Mouse (Mus musculus): ENCODE results near the gene Sept5. TPM values are rescaled to one million over a fixed set of nuclear protein-coding genes. Genes with fewer than 3 reads are reported as not detected.

Sept5 gene
- 1.7 TPM in 2 replicates for polyA plus RNA-seq (2015; fragmentation: Nextera tagmentation; extraction: Ambion mirVana)

DNA sequence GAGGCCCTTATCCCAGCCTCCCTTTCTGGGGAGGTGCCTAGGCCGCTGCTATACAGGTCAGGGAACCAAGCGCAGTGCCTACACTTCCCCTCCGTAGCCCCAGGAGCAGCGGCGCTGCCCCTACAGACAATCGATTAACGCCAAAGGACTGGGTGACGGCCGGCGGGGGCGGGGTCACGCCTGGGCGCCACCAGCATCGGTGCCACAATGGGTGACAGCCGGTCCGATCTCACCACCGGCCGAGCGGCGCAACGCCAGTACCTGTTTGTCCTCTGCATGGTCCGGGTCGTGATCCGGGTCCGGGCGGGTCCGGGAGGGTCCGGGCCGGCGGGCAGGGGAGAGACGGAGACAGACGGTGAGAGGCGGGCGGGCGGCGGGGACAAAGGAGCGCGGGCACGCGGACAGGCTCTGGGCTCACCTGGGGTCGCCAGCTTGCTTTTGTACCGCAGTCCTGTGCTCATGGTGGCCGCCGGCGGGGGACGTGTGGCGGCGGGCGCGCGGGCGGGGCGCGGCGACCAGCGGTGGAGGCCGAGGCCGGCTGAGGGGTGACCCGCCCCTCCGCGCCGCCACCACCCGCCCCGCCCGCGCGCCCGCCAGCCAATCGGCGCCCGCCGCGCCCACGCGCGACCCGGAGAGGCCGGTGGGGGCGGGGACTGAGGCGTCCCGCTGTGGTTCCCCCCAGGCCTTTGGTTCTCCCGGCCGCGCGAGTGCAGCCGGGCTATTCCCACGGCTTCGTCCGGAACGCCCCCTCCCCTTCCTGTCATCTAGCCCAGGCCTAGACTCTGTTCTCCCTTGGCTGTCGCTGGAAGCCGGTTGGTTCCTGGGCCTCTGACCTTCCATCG, at the start of gene Sept5:
Gene Sept5 (minus strand): TSS at position 565 of the 842 bp plus-strand sequence.
- DNase-seq (ENCODE audit: low spot score): no peak

DNA sequence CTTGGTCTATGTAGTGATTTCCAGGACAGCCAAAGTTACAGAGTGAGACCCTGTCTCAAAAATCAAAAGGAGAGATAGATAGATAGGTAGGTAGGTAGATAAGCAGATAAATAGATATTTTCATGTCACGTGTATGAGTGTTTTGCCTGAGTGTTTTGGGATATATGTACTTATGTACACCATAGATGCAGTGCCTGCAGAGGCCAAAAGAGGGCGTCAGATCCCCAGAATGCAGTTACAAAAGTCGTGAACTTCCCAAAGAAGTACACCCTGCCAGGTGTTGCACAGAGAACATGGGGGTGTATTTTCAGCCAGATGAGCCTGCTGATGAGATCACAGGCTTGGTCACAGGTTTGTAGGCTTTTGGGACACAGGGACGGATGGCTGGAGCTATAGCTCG, 49.4 kb upstream of the Sept5 start:
- peak; percentile 23 for DNase-seq (ENCODE audit: low spot score)

DNA sequence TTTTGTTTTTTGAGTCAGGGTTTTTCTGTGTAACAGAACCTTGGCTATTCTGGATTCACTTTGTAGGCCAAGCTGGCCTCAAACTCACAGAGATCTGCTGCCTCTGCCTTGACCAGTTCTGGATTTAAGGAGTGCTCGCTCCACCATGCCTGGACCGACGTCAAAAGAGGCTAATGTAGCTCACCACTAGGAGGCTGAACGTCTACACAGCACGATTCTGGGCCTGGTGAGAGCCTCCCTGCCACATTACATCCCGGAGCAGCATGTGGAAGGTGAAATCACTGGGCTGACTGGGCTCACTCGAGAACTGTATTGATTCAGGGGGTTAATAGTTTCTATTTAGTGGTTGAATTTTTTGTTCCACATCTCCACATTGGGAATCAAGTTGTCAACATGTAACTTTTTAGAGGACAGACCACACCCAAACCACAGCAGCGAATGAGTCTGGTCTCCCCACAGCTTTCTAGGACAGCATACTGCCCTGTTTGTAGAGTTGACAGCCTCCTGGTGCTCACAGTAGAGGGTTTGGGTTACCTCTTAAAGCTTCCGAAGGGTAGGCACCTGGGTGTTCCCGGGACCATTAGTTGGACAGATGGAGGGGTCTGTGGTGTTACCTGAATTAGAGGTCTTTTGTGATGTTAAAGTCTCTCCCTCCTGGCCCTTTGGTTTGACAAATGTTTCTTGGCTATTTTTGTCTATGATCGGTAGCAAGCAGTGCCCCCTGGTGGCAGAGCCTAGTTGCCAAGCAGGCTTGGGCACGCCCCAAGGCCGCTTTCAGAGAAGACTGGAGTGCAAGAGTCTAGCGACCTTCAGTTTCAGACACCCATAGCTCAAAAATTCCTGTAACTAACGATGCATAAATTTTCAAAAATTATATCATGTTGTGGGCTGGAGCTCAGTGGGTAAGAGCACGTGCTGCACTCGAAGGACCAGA, 48.3 kb upstream of the Sept5 start:
- DNase-seq (ENCODE audit: low spot score): peak; percentile 72

DNA sequence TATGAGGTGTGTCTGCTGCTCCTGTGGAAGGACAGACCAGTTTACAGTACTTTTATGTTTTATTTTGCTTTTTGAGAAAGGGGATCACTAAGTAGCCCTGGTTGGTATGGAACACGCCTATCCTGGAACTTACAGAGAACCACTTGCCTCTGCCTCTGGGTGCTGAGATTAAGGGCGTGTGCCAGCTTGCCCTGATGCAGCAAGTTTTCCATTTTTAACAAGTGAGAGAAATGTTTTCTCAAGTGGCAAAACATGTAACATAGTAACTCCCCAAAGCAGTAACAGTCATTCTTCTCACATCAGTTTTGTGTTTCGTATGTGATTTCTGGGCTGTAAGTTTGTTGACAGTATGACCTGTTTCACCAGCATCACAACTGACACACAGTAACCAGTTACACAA, 43.3 kb upstream of the Sept5 start:
- DNase-seq (ENCODE audit: low spot score): no peak

DNA sequence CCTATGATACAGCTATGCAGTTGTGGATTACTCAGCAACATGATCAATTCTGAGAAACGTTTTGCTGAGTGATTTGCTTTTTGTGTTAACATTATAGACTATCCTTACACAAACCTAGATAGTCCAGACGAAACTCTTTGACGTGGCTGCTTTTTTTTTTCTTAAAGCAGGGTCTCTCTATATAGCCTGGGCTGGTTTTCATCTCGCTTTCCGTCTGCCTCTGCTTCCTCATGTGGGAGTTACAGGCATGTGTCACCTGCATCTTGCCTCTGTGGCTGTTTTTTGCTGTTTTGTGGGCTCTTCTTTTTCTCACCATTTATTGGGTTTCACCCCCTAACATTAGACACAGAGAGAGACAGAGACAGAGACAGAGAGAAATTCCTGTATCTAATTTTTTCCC, 42.3 kb upstream of the Sept5 start:
- no peak for DNase-seq (ENCODE audit: low spot score)

DNA sequence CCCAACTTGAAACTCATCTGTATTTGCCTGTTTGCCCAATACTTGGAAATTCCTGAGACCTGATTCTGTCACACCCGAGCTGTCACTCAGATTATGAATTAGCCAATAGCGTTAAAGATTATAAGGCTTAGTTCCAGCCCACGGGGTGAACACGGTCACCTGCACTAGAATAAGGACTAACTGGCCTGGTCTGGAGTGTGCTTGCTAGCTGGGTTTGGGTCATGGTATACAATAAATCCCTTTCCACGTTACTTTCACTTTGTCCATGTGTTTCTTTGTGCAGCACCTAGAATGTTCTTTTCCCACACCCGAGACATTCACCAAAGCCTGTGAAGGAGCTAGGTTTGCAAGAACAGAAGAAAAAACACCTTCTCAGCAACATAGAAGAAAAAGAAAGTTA, 40.2 kb upstream of the Sept5 start:
- DNase-seq (ENCODE audit: low spot score): no peak

DNA sequence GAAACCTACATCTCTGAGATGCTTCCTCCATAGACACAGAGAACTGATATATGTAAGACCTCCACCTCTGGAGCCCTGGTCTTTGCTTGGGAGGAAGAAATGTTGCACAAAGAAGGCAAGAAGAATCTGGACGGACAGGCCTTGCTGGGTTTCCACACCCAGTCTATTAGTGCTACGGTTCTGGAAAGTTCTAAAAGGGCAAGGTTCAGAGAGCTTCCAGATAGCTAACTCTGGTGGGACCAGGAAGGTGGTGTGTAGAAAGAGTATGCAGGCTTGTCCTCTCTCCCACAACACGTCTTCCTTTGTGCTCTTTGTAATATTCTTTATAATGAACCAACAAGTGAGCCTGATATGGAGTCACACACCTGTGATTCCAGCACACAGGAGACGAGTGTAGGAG, 28.8 kb upstream of the Sept5 start:
- no peak for DNase-seq (ENCODE audit: low spot score)

DNA sequence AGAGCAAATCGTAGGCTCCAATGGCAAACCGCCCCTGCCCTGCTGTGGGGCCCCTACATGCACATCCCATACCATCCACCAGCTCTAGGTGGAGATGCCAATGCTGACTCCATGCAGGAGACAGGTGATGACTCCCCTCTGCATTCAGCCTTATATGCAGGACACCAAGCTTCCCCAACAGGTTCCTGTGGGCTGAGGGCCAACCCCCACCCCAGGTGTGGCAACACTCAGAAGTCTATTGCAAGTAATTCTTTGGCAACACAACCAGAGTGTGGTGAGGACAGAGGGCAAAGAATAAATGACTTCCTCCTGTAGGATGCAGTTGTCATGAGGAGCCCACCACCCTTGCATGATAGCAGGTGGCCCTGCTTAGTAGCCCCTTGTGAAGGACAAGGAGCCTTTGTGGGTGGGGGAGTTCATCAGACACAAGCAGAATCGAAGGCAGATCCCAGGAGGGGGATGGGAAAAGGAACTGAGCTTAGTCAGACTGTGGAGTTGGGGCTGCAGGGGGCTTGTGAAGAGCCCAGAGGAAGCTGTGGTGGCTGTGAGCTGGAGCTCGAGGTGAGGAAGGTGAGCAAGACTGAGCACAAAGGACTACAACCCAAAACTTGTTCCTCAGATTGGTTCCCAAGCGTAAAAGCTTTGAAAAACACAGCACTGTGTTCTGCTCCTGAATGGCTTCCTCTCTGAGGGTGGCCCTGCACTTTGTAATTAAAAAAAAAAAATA, 25.8 kb upstream of the Sept5 start:
- no peak for DNase-seq (ENCODE audit: low spot score)

DNA sequence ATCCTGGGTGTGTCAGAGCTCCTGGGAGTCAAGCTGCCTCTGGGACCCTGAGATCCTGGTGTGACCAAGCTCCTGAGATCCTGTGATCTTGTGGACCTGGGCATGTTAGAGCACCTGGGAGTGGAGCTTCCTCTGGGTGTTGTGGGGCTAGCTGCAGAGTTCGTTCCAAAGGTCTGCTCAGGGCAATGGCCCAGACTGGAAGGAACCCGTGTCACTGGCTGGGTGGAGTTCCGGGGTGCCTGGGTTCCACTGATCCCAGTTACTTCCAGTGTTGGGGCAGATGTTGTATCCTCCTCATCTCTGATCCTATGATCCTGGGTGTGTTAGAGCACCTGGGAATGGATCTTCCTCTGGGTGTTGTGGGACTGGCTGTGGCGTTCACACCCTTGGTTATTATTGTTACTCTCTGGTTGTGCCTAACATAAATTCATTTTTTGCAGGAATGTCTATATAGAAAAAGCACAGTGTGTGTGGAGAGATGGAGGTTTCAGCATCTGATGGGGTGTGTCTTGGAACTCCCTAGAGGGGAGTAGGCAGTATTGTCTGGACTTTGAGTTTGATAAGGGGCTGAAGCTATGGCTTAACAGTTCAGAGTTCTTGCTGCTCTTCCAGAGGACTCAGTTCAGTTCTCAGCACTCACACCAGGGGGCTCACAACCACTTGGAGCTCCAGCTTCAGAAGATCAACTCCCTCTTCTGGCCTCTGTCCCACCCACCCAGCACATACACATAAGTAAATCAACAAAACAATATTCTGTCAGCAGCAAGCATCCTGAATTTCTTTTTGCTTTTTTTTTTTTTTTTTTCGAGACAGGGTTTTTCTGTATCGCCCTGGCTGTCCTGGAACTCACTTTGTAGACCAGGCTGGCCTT, 23.8 kb upstream of the Sept5 start:
- no peak for DNase-seq (ENCODE audit: low spot score)

DNA sequence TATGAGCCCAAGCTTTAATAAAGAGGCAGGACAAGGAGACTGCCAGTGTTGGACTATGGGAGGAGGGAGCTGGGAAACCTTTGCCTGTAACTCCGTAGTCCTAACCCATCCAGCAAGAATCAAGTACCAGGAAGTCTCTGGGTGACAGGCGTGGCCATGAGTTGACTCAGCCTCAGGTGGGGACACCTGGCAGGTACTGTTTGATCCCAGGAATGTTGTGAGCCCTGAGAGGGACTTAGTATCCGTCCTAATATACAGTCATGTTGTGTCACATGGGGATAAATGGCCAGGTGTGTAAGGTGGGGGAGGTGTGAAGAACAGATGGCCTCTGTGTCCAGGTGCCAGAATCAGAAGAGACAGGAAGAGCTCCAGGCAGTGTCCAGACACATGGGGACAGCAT, 19.4 kb upstream of the Sept5 start:
- no peak for DNase-seq (ENCODE audit: low spot score)

DNA sequence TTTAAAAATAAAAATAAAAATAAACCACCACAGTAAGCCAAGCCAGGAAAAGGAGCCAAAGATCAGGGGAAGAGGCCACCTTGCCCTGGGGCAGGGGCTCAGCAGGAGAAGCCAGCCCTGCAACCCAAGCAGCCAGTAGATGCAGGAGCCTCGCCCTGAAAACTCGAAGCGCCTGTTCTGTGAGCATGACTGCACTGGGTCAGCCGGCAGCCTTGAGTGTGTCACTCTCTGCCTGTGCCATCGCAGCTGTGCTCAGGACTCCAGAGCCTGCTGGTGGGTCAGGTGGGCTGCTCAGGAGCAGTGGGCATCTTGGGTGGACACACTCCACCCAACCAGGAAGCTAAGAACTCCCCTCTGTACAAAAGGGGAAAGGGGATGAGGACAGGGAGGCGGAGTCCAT, 15.6 kb upstream of the Sept5 start:
- no peak for DNase-seq (ENCODE audit: low spot score)

DNA sequence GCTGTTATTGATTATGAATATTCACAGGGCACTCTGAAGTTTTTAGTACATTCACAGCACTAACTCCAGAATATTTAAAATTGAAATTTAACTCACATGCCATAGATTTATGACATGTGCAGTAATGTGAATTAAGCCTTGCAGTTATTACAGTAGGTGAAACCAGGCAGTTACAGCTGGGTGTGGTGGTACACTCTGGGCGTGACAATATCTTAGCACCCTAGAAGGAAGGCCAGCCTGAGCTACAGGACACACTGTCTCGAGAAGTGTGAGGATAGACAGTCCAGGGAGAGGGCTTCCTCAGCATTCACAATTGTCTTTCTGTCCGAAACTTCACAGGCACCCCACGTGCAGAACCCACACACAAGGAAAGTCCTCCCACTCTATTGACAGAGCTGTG, 14.7 kb upstream of the Sept5 start:
- no peak for DNase-seq (ENCODE audit: low spot score)

DNA sequence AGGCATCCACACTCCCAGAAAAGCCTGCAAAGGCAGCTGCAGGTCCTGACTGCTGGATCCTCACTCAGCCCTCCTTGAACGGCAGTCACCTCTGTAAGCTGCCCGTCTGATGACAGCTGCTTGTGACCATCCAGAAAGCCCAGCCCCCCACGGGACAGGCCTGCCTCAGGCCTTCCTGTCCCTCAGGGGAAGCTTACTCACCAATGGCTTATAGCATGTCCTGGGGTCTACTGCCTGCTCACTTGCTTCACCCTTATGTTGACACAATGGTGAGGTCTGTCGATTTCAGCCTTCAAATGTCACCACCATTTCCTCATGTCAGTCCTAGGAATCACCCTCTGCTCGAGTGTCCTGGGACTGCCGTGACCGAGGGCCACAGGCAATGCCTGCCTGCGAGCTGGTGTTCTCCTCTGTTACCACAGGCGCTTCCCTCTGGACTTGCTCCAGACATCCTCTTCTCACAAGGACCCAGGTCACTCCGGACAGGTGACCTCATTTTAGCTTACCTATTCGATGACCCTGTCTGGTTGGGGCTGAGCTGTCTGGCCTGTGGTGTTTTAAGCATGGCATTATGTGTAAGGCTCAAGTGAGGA, 13.7 kb upstream of the Sept5 start:
- no peak for DNase-seq (ENCODE audit: low spot score)

DNA sequence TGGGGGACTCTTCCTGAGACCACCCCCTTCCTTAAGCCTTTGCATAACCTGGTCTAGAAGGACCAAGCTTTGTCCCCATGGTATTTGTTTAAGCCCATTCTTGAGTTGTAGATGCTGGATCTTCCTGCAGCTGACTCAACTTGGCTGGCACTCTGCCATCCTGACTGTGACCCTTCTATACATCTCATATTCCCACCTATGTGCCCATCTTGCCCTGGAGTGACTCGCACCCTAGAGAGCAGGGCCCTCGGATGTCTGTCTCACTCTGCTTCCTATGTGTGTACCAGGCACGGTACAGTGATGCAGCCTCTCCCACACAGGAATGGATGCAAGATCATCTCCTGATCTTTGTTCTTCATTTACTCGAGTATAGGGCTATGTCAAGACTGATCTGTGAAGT, 13.1 kb upstream of the Sept5 start:
- DNase-seq (ENCODE audit: low spot score): no peak

DNA sequence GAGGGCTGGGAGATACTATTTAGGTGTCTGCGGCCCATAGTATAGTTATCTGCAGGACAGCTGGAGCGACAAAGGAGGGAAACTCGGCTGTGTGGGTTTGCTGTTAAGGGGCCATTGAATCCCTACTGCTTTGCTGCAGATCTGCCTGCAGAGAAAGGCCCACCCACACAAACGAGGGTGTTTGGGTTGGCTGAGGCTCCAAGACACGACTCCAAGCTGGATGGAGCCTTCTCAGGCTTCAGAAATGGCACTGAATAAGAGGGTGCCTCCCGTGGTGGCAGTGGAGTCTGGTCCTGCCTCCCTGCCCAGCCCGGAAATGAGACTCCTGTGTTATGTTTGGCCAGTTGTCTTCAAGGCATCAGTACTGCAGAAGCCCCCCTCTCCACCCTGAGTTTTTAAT, 12.5 kb upstream of the Sept5 start:
- no peak for DNase-seq (ENCODE audit: low spot score)

DNA sequence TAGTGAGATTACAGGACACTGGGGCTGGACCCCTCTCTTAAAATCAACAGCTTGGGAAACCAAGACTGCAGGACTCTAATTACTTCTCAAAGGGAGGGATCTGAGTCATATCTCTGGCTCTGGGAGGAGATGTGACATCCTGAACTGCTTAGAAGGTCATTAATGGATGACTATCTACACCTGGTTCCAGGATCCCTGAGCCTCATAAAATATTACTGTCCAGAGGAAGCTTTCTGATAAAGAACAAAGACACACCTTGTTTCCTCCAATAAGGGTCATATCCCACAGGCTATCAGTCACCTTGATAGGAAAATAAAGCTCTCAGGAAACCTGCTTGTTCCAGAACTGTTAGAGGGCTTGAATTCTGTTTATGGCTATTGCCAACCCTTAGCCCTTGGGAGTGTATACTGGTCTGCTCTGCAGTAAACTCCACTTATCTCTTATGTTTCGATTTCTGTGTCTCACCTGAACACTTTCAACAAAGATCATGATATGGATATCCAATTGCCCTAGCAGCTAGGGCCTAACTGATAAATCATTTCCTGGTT, 9.7 kb upstream of the Sept5 start:
- DNase-seq (ENCODE audit: low spot score): no peak

DNA sequence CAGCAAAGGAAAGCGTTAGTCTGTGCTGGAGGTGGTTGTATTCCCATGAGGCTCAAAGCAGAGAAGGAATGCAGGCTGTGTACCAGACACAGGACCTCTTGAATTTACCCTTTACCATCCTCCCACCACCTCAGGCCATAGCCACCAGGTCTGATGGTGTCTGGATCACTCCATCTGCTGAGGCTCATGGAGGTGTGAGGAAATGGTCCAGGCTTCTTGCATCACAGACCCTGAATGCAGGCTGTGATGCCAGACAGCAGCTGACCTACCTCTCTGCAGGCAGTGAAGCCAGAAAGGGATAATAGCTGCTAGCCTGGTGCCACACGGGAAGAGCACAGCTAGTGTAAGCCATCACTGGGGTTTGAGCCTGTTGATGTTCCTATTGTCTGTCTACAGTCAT, 8.6 kb upstream of the Sept5 start:
- DNase-seq (ENCODE audit: low spot score): no peak

DNA sequence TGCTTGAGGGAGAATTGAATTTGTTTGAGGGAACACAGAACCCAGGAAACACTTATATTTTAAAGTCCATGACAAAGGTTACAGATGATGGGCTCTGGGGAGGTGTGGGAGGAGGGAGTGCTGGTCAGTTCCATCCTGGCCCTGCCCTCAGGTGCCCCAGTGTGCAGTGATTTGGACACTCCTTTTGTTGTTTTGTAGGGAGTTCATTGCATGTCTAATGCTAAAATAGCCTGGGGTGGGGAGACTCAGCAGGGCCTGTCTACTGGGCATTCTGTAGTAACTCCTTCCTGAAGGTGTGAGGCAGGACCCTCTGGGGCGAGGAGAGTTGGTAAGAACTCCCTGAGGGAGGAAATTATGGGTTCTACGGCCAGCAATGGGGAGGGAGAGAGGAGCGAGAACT, 7.0 kb upstream of the Sept5 start:
- no peak for DNase-seq (ENCODE audit: low spot score)

DNA sequence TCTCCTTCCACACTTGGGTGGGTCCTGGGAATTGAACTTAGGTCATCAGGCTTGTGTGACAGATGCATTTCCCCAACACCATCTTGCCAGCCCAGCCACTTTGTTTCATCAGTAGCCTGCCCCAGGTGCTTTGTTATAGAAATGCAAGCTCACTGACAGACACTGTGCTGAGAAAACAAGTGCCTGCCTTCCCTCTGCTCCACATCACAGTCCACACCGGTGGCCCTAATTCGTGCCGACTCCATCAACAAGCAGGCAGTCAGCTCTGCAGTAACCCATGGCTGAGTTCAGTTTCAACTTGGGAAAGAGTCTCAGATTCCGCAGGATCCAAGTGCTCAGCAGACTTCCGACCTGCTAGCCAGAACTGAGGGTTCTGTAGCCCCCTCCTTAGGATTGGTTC, 6.6 kb upstream of the Sept5 start:
- no peak for DNase-seq (ENCODE audit: low spot score)

DNA sequence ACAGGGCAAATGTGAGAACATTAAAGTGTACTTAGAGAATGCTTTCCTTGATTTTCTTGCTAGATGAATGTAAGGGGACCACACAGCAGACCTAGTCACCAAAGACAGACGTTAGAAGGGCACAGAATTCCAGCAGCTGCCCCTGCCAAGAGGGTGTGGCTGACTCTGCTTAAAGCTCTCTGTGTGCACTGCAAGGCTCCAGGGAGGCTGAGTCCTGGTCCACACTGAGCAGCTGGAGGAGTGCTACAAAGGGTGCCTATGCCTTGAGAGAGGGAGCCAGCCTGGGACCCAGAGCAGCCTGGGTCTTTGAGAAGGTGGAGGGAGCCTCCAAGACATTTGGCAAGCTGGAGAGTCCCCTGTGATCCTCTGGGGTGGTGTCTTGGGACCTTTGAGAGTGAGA, 3.6 kb upstream of the Sept5 start:
- DNase-seq (ENCODE audit: low spot score): no peak

Measured in thymus, postnatal 0 days (tissue).